Mouse (Mus musculus) myocyte (in vitro differentiated cells): ENCODE data around the gene Lmo4.

ENCODE experiments used
- CEBPB ChIP-seq: IDR thresholded peaks from 2 replicates; pipeline ENCODE4 v1.6.1; 2011; ENCODE audit warnings: mild to moderate bottlenecking, moderate library complexity; ENCODE audit not compliant: poor library complexity, insufficient read depth, severe bottlenecking
- E2F4 ChIP-seq: IDR thresholded peaks from one replicate; pipeline ENCODE4 v1.6.1; 2011; ENCODE audit warnings: mild to moderate bottlenecking, control low read depth, moderate library complexity; ENCODE audit not compliant: insufficient read depth
- MAX ChIP-seq: IDR thresholded peaks from one replicate; pipeline ENCODE4 v1.6.1; 2011; ENCODE audit warnings: low read depth, mild to moderate bottlenecking, control low read depth
- MYOD1 ChIP-seq, 3 experiments: IDR thresholded peaks; one replicate each; pipeline ENCODE4 v1.6.1; 2011; ENCODE audit warnings: control low read depth in 2 of 3, low read depth in 2 of 3, mild to moderate bottlenecking in 2 of 3, moderate library complexity in 1 of 3; ENCODE audit not compliant: insufficient read length in 2 of 3, control insufficient read depth in 1 of 3
- MYOG ChIP-seq, 3 experiments: IDR thresholded peaks; one replicate each; pipeline ENCODE4 v1.6.1; 2011; ENCODE audit warnings: control low read depth in 2 of 3, low read depth in 2 of 3, mild to moderate bottlenecking in 2 of 3; ENCODE audit not compliant: insufficient read length in 2 of 3, control insufficient read depth in 1 of 3, insufficient read depth in 1 of 3
- POLR2A ChIP-seq: IDR thresholded peaks from one replicate; pipeline ENCODE4 v1.6.1; 2011; ENCODE audit warnings: low read depth, mild to moderate bottlenecking, control low read depth, moderate library complexity; ENCODE audit not compliant: insufficient read length
- POLR2AphosphoS2 ChIP-seq: IDR thresholded peaks from one replicate; pipeline ENCODE4 v1.6.1; 2011; ENCODE audit warnings: low read depth, control low read depth; ENCODE audit not compliant: insufficient read length
- REST ChIP-seq: IDR thresholded peaks from one replicate; pipeline ENCODE4 v1.6.1; 2011; ENCODE audit warnings: mild to moderate bottlenecking, control low read depth, moderate library complexity; ENCODE audit not compliant: insufficient read depth, insufficient read length
- SRF ChIP-seq: IDR thresholded peaks from one replicate; pipeline ENCODE4 v1.6.1; 2011; ENCODE audit warnings: low read depth; ENCODE audit not compliant: control insufficient read depth, insufficient read length
- TCF12 ChIP-seq: IDR thresholded peaks from one replicate; pipeline ENCODE4 v1.6.1; 2011; ENCODE audit warnings: mild to moderate bottlenecking, control low read depth; ENCODE audit not compliant: poor library complexity, insufficient read depth, severe bottlenecking
- TCF3 ChIP-seq: IDR thresholded peaks from one replicate; pipeline ENCODE4 v1.6.1; 2011; ENCODE audit warnings: low read depth, control low read depth; ENCODE audit not compliant: insufficient read length
- USF1 ChIP-seq: IDR thresholded peaks from one replicate; pipeline ENCODE4 v1.6.1; 2011; ENCODE audit warnings: low read depth, mild to moderate bottlenecking, control low read depth, moderate library complexity

DNA sequence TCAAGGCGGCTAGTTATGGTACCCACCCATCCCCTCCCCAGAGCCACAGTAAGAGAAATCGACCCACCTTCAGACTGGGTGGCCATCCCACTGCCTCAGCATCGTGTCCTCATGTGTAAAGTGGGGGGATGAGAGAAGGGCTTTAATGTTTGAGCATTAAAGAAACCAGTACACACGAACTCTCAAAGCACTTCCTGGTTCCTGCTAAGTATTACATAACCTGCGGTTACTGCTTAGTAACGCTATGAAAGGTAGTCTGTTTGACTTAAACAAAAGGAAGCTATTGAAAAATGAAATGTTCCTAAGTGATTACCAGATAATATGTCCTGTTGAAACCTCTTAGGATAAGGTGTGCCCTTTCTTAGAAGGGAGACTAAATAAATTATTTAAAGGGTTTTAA is 26.9 kb upstream of the Lmo4 start:
- TF ChIP-seq POLR2A (no peak), MYOD1 (IDR thresholded peaks at IDR 0.05; ENCODE audit: control insufficient read depth in 1 of 3, insufficient read length in 2 of 3, low read depth in 2 of 3) (no peak), MAX (no peak), SRF (no peak), POLR2AphosphoS2 (no peak), USF1 (no peak), E2F4 (no peak), TCF12 (no peak), MYOG (IDR thresholded peaks at IDR 0.05; ENCODE audit: control insufficient read depth in 1 of 3, insufficient read depth in 1 of 3, insufficient read length in 2 of 3, low read depth in 2 of 3) (no peak), TCF3 (no peak), REST (no peak), CEBPB (no peak)
